Mouse (Mus musculus): ENCODE measurements around the gene Serpina9.

- TF ChIP-seq EP300 (IDR thresholded peaks at IDR 0.05; ENCODE audit: insufficient read depth, low read depth, low read length): no peak
- no peak for TF ChIP-seq CTCF (IDR thresholded peaks at IDR 0.05)
- no peak for TF ChIP-seq POLR2A (IDR thresholded peaks at IDR 0.05; ENCODE audit: insufficient read depth, low read depth, low read length)
These were observed 40.4 kb upstream of the Serpina9 start for GRCm38 (mm10) chr12:104053995-104054394.
